Mouse (Mus musculus) MN1 (cell line): ENCODE measurements at regions not wholly inside any gene's neighbourhood (a gene's known extent, or its start where the extent isn't known, plus 50 kb on each side); places are given as distances from the start of the nearest gene placed in this dataset.
"Not testable (repeated sequence)": the region's sequence is repeated elsewhere in the genome, so short reads cannot be mapped to it uniquely, and the experiment has no call there.

Source experiments
- DNase-seq: peaks from one replicate; pipeline ENCODE4 v3.0.0-alpha.2; 2016; ENCODE audit warnings: low spot score

DNA sequence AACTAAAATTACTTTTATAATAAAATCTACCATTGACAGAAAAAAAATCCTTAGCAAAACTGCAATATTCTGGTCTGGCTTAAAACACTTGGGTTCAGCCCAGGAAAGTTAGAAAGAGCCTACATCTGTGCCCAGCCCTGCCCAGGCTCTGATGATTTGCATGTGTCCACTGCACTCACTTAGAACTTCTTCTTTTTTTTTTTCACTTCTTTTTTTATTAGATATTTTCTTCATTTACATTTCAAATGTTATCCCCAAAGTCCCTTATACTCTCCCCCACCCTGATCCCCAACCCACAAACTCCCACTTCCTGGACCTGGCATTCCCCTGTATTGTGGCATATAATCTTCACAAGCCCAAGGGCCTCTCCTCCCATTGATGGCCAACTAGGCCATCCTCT, 1601.0 kb upstream of the Tacstd2 start:
- no peak for DNase-seq

DNA sequence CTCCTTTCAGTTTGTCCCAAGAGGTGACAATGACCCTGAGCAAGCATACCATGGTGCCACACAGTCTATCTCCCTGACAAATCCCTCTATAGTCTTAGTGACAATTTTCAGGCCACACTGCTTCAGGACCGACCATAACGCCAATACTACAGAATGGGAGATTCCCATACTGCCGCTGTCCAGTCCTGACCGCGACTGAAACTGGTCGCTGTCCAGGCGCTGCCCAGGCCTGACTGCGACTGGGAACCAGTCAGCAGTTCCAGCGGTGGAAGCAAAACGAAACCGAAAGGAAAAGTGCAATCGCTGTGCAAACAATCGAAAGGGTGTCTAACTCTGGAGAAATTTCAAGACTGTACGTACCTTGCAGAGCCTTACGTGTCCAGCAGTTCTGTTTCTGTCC, 1590.1 kb upstream of the Tacstd2 start:
- DNase-seq, result peak; percentile 14

DNA sequence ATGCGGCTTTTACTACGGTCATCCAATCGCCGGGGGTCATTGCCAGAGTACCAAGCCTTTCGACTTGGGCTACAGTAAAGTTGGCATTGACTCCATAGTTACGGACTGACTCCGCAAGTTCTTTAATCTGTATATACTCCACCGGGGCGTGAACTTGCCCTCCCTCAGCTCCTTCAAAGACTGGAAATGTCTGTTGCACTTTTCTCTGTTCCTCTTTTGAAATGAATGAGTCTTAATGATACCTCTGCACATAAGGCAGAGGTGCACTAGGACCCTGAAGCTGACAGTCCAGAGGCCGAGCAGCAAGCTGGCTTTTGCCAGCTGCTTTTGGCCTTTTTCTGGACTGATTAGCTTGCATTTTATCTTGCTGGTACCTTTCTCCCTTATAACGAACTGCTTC, 1589.2 kb upstream of the Tacstd2 start:
- DNase-seq, result not testable (repeated sequence)

DNA sequence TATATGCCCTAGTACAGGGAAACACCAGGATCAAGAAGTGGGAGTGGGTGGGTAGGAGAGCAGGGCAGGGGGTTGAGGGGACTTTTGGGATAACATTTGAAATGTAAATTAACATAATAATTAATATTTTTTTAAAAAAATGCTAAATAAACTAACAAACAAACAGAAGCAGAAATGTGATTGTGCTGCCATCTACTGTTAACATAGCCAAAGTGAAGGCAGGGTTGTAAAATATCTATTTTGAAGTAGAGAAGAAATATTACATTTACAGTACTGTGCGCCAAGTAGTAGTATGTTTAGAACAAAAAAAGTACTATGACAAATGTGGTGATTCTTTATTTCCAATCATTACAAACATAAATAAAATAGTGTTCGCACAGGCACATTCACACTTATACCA, 1577.7 kb upstream of the Tacstd2 start:
- DNase-seq, result not testable (repeated sequence)

DNA sequence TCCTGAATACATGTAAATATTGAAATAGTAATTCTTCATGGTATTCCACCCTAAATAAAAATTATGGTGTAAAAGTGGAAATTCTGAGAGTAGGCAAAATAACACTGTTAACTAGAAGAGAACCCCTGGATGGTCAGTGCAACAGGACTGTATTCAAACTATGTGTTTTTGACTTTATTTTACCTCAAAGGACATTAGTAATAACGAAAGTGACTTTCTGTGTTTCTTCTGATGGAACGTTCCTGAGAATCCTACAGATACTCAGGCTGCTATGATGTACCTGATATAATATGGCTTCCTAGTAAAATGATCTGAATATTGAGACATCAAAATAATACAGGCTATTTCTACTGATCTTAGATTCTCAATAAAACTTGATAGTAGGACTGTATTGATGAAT, 1528.3 kb upstream of the Tacstd2 start:
- no peak for DNase-seq

DNA sequence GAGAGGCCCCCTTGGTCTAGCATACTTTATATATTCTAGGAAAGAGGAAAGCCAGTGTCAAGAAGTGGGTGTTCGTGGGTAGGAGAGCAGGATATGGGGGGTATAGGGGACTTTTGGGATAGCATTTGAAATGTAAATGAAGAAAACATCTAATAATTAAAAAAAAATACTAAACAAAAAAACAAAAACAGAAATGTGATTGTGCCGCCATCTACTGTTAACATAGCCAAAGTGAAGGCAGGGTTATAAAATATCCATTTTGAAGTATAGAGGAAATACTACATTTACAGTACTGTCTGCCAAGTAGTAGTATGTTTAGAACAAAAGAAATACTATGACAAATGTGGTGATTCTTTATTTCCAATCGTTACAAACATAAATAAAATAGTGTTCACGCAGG, 1509.8 kb upstream of the Tacstd2 start:
- no peak for DNase-seq
